Mouse (Mus musculus) small intestine, adult 2 months (tissue): ENCODE results near the gene Olfr318.

Source experiments
- CTCF ChIP-seq: fragments of 200-500 bp; IDR thresholded peaks from 2 replicates; pipeline ENCODE4 v1.5.1; 2012; ENCODE audit warnings: low read depth, mild to moderate bottlenecking, control low read depth, inconsistent platforms, low read length, moderate library complexity, mixed read lengths; ENCODE audit not compliant: insufficient replicate concordance, insufficient read length; ENCODE audit errors: extremely low read depth
- POLR2A ChIP-seq: fragments of 200-500 bp; IDR thresholded peaks from 2 replicates; pipeline ENCODE4 v1.6.1; 2012; ENCODE audit warnings: low read depth, mild to moderate bottlenecking, control low read depth, inconsistent platforms, low read length, moderate library complexity

DNA sequence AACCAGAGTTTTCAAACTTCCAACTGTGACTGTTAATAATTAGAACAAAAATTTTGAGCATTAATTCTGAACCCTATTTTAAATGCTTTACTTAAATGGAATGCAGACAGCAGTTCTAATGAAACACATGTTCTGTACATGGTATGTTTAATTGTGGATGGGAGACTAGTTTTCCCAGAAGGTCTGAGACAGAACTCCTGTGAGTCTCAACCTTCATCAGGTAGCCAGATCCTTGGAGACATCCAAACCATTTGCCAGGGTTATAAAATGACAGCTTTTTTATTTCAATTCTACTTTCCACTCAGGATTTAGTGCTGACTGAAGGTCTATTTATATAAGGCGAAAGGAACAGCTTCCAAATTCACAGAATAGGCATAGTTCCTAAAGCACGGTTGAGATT lies 28.6 kb upstream of the Olfr318 start, which contains the start of gene Olfr316:
- TF ChIP-seq POLR2A (no peak), CTCF (no peak)
